Mouse (Mus musculus) bone marrow macrophage, adult 2 months (primary cell): ENCODE results near the gene Tmem101. TPM values are rescaled to one million over a fixed set of nuclear protein-coding genes. Genes with fewer than 3 reads are reported as not detected.

Experiments used
- H3K27ac ChIP-seq: 2 replicates; pipeline ENCODE4 v1.5.1; 2012; ENCODE audit warnings: low read depth, low read length; ENCODE audit not compliant: insufficient read depth
- H3K4me1 ChIP-seq: 2 replicates; pipeline ENCODE4 v1.6.1; 2012; ENCODE audit warnings: low read length; ENCODE audit not compliant: control insufficient read depth, insufficient read depth
- H3K4me3 ChIP-seq: 2 replicates; pipeline ENCODE4 v1.5.1; 2012; ENCODE audit warnings: mild to moderate bottlenecking, low read length, moderate library complexity; ENCODE audit not compliant: insufficient read depth
- CTCF ChIP-seq: IDR thresholded peaks from 2 replicates; pipeline ENCODE4 v1.5.1; 2012; ENCODE audit warnings: low read depth, mild to moderate bottlenecking, low read length, moderate library complexity
- POLR2A ChIP-seq: IDR thresholded peaks from 2 replicates; pipeline ENCODE4 v1.6.1; 2012; ENCODE audit warnings: mild to moderate bottlenecking, low read depth, low read length, borderline replicate concordance
- polyA plus RNA-seq: library from polyadenylated mRNA; stranded (reverse); fragments of >200 nt; gene quantifications from 2 replicates; pipeline ENCODE4 v1.2.4, GENCODE M21; 2012; ENCODE audit not compliant: missing spikeins, insufficient read depth, insufficient read length

Tmem101 gene
- polyA plus RNA-seq, 1 experiment, result 10.0 TPM

DNA sequence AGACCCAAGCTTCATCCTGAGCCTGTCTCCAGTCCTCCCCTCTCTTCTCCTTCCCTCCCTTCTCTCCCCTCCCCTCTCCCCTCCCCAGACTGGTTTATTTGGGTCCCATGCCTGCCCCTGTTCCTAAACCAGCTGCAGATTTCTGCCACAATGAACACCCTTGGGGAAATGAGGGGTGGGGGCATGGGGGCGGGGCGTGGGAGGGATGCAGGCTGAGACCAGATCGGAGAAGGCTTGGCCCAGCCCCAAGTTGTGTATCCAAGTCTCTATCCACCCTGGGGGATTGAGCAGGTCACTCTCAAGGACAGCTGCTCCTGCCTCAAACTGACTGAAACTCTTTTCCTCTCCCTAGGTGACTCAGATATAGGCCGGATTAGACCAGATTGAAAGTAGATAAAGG lies 21.7 kb downstream of the Tmem101 start:
- H3K27ac ChIP-seq, result no peak overlapping the region
- TF ChIP-seq POLR2A (no peak), CTCF (no peak)
- no peak overlapping the region for H3K4me3 ChIP-seq

DNA sequence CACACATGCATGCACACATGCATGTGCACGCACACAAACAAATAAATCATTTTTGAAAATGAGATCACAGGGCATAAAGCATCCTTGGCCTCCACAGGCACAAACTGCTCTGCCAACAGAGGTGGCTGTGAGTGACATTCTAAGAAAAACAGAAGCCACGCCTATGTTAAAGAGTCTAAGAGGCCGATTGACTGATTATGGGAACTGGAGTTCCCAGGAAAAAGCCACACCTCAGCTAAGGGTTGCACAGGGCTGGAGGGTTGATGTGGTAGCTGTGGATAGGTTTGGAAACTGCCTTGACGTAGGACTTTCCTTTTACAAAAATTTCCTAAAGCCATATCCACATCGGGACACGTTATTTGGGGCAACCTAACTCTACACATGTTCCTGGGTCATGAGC lies 38.8 kb downstream of the Tmem101 start:
- Histone ChIP-seq H3K27ac (no peak overlapping the region), H3K4me3 (no peak overlapping the region), H3K4me1 (no peaks in the 10 kb centered on the region)
- TF ChIP-seq POLR2A (no peak), CTCF (no peak)

More for the DNA sequence above, 21.7 kb downstream of the Tmem101 start:
- peaks cover 5% of the 10 kb centered on the region for H3K4me1 ChIP-seq

DNA sequence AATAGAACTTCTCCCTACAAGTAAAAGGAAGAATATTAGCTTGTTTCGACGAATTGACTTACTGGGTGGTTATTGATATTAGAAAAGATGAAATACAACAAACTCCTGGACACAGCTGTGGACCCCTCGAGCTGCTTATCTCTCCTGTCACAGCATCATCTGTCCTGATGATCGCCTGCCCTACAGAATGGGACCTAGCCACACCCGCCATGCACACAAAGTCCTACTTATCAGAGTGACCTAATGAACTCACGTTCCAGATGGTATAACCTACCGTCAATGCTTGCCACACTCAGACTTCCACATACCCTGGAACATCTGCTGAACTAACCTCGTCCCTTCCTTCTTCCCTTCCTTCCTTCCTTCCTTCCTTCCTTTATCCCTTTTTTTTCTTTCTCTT lies 40.0 kb downstream of the Tmem101 start:
- TF ChIP-seq CTCF (no peak), POLR2A (no peak)
- Histone ChIP-seq H3K27ac (no peak overlapping the region), H3K4me3 (no peak overlapping the region), H3K4me1 (no peaks in the 10 kb centered on the region)

DNA sequence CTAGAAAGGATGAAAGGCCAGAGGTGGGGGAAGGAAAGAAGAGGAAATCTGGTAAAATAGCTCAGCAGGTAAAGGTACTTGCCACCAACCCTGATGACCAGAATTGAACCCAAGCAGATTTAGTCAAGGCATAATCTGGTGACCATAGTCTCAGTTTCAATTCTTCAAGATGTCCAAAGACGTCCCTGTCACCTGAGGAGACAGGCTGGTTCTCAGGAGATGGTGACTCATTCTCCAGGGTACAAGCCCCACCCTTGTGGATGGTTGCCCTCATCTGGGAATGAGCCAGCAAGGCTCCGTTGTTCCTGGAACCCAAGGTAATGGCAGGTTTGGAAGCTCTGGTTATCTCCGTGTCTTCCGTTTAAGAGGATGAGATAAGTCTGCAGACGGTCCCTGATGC lies 44.6 kb downstream of the Tmem101 start:
- Histone ChIP-seq H3K4me1 (no peaks in the 10 kb centered on the region), H3K4me3 (no peak overlapping the region), H3K27ac (no peak overlapping the region)
- TF ChIP-seq CTCF (no peak), POLR2A (no peak)

DNA sequence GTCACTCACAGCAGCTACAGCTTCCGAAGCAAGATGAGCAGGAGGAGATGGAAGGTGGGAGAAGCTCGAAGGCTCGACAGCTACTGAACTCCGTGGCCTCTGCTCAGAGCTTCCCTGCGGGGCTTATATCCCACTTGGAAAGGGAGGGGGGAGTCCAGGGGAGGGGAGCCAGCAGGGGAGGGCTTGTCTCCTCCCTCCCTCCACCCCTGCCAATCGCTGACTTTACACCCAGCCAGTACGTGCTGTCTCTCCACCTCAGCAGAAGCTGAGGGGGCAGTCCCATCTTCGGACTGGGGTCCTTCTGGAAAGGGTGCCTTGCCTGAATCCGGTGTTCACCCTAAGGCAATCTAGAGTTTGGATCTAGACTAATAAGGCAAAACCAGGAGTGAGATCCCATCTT lies 48.5 kb downstream of the Tmem101 start, which contains the start of gene Pyy:
Pyy (minus strand) TSS at position 101 of the 400 bp plus-strand sequence.
- H3K4me3 ChIP-seq, result no peak within 1 kb of the TSS
- no peak within 1 kb of the TSS for H3K27ac ChIP-seq
- no peak for TF ChIP-seq POLR2A
- TF ChIP-seq CTCF, result no peak
- no peaks in the 10 kb centered on the region for H3K4me1 ChIP-seq

DNA sequence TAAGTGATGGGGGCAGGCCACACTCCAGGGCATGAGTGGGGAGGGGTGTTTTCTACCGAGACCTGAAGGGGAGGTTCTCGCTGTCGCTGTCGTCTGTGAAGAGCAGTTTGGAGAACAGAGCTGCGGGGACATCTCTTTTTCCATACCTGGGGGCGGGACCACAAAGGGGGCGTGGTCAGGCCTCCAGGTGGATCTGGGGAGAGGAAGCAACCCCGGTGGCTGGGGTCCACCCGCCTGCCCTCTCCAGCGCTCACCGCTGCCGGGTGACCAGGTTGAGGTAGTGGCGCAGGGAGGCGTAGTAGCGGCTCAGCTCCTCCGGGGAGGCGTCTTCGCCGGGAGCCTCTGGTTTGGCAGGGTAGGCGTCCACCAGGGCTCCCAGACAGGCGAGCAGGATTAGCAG lies 49.3 kb downstream of the Tmem101 start:
- no peaks in the 10 kb centered on the region for H3K4me1 ChIP-seq
- H3K4me3 ChIP-seq, result no peak overlapping the region
- TF ChIP-seq CTCF, result no peak
- no peak for TF ChIP-seq POLR2A
- H3K27ac ChIP-seq, result no peak overlapping the region

Other genes starting within 250 kb of the Tmem101 start
- not detected in 2 replicates for gene Sost, start 189.4 kb downstream of the Tmem101 start, polyA plus RNA-seq
- gene Cfap97d1, start 172.1 kb downstream of the Tmem101 start, polyA plus RNA-seq, result not detected in 2 replicates
- 79.3 and 80.4 TPM in 2 replicates for gene Dusp3, start 169.4 kb downstream of the Tmem101 start, polyA plus RNA-seq
- 0.31 TPM in 1 of 2 replicates, not detected in the other for gene Mpp3, start 127.9 kb downstream of the Tmem101 start, polyA plus RNA-seq
- gene Cd300lg, start 114.9 kb downstream of the Tmem101 start, polyA plus RNA-seq, result 5.1 and 6.4 TPM in 2 replicates
- not detected in 2 replicates for gene Mpp2, start 67.9 kb downstream of the Tmem101 start, polyA plus RNA-seq
- not detected in 2 replicates for gene Ppy, start 55.1 kb downstream of the Tmem101 start, polyA plus RNA-seq
- gene Pyy, start 48.6 kb downstream of the Tmem101 start, polyA plus RNA-seq, result not detected in 2 replicates
- not detected in 2 replicates for gene Nags, start 10.9 kb downstream of the Tmem101 start, polyA plus RNA-seq
- 43.3 and 47.7 TPM in 2 replicates for gene Lsm12, start 28.9 kb upstream of the Tmem101 start, polyA plus RNA-seq
- gene G6pc3, start 33.2 kb upstream of the Tmem101 start, polyA plus RNA-seq, result 20.1 and 28.3 TPM in 2 replicates
- 96.3 and 116 TPM in 2 replicates for gene Hdac5, start 73.8 kb upstream of the Tmem101 start, polyA plus RNA-seq
- gene BC030867, start 92.5 kb upstream of the Tmem101 start, polyA plus RNA-seq, result 6.3 and 7.2 TPM in 2 replicates
- gene Asb16, start 112.3 kb upstream of the Tmem101 start, polyA plus RNA-seq, result not detected in 2 replicates
- 50.6 and 62.2 TPM in 2 replicates for gene Tmub2, start 128.5 kb upstream of the Tmem101 start, polyA plus RNA-seq
- 32.9 and 39.8 TPM in 2 replicates for gene Atxn7l3, start 140.2 kb upstream of the Tmem101 start, polyA plus RNA-seq
- 59.0 and 59.7 TPM in 2 replicates for gene Ubtf, start 163.3 kb upstream of the Tmem101 start, polyA plus RNA-seq
- not detected in 2 replicates for gene Slc4a1, start 209.8 kb upstream of the Tmem101 start, polyA plus RNA-seq
- gene Rundc3a, start 237.0 kb upstream of the Tmem101 start, polyA plus RNA-seq, result not detected in 2 replicates